8 mouse cellular contexts compared by ENCODE assay signal in genomic region chr10:80114341-80115284, GRCm38 (mm10). TPM values are rescaled to one million over a fixed set of nuclear protein-coding genes. Genes with fewer than 3 reads are reported as not detected.
DNase-seq lines count a peak whose midpoint lies in the region; ATAC-seq and TF ChIP-seq lines count a peak whose summit lies in the region.

No protein-coding gene starts in this region.

- peak; percentile 58 for ATAC-seq in megakaryocyte progenitor cell, adult 5-6 weeks (replicated peaks; ENCODE audit: poor library complexity)

- peak; percentile 99 for TF ChIP-seq CTCF in gastrocnemius, adult 2 months (IDR thresholded peaks at IDR 0.05)

- peak; percentile 83 for DNase-seq in T-cell, adult 2 months (ENCODE audit: low spot score)
- DNase-seq in cerebellum, postnatal 4 days (ENCODE audit: low spot score in 2 of 2), result peak; percentile 84 to 90
- peak; percentile 94 for DNase-seq in gastrocnemius, adult 2 months
- DNase-seq in hindlimb bud, embryonic 11.5 days (ENCODE audit: extremely low spot score, low read depth, low spot score), result peak; percentile 85
- peak; percentile 85 to 91 for DNase-seq in left cerebral cortex, postnatal 10 days (ENCODE audit: extremely low spot score in 1 of 2, low spot score in 2 of 2)
- peak; percentile 90 to 91 for DNase-seq in right cerebral cortex, postnatal 10 days (ENCODE audit: low spot score in 2 of 2)
- peak; percentile 94 for DNase-seq in urinary bladder, postnatal 25 days (ENCODE audit: low spot score)

- H3K4me3 ChIP-seq in gastrocnemius, adult 2 months, result peak overlapping the region; percentile 100

- H3K27ac ChIP-seq in gastrocnemius, adult 2 months, result peak overlapping the region; percentile 99

- intact Hi-C loops in gastrocnemius, adult 2 months (cut with DNase I), result loop anchor here (1.0 to 5.0 kb wide), 5 partner anchors 27 to 128 kb away; partner anchors contain the start of gene Polr2e
- intact Hi-C loops in left cerebral cortex, postnatal 10 days (cut with DNase I), result loop anchor here (5.0 kb wide), 3 partner anchors 37 to 127 kb away; partner anchors contain the start of gene Cnn2

RNA-seq across cellular contexts. Expression of gene Stk11, which starts 1.0 kb away (rescaled TPM):
- total RNA-seq in gastrocnemius, adult 2 months (2021), result 100 to 1,000 TPM; 144 to 153 TPM
- 10 to 100 TPM; 81.6 to 93.4 TPM for total RNA-seq in left cerebral cortex, postnatal 10 days (2021)
- total RNA-seq in megakaryocyte progenitor cell, adult 5-6 weeks (2015), result 71.7 and 81.1 TPM in 2 replicates
- total RNA-seq in megakaryocyte progenitor cell, adult 5-6 weeks (2017), result 159 and 172 TPM in 2 replicates

RNA-seq across cellular contexts. Expression of gene Sbno2, which starts 9.2 kb away (rescaled TPM):
- 1 to 10 TPM; 6.2 to 7.1 TPM for total RNA-seq in gastrocnemius, adult 2 months (2021)
- total RNA-seq in left cerebral cortex, postnatal 10 days (2021), result 10 to 100 TPM; 20.4 to 21.2 TPM
- total RNA-seq in megakaryocyte progenitor cell, adult 5-6 weeks (2015), result 16.9 and 19.5 TPM in 2 replicates
- total RNA-seq in megakaryocyte progenitor cell, adult 5-6 weeks (2017), result 19.1 and 24.0 TPM in 2 replicates

RNA-seq across cellular contexts. Expression of gene Atp5d, which starts 23.8 kb away (rescaled TPM):
- total RNA-seq in gastrocnemius, adult 2 months (2021), result 100 to 1,000 TPM; 535 to 725 TPM
- total RNA-seq in left cerebral cortex, postnatal 10 days (2021), result 100 to 1,000 TPM; 342 to 379 TPM
- 187 and 199 TPM in 2 replicates for total RNA-seq in megakaryocyte progenitor cell, adult 5-6 weeks (2015)
- 37.6 and 39.3 TPM in 2 replicates for total RNA-seq in megakaryocyte progenitor cell, adult 5-6 weeks (2017)

RNA-seq across cellular contexts. Expression of gene Cbarp, which starts 26.0 kb away (rescaled TPM):
- 1 to 10 TPM; 1.8 to 2.3 TPM for total RNA-seq in gastrocnemius, adult 2 months (2021)
- total RNA-seq in left cerebral cortex, postnatal 10 days (2021), result 100 to 1,000 TPM; 394 to 415 TPM
- total RNA-seq in megakaryocyte progenitor cell, adult 5-6 weeks (2015), result 3.8 and 4.8 TPM in 2 replicates
- total RNA-seq in megakaryocyte progenitor cell, adult 5-6 weeks (2017), result 2.0 and 2.2 TPM in 2 replicates

RNA-seq across cellular contexts. Expression of gene Midn, which starts 33.5 kb away (rescaled TPM):
- total RNA-seq in gastrocnemius, adult 2 months (2021), result 10 to 100 TPM; 34.3 to 39.8 TPM
- 100 to 1,000 TPM in 1 of 2 experiments, 10 to 100 TPM in 1; 92.6 to 103 TPM for total RNA-seq in left cerebral cortex, postnatal 10 days (2021)
- 21.4 and 22.2 TPM in 2 replicates for total RNA-seq in megakaryocyte progenitor cell, adult 5-6 weeks (2015)
- total RNA-seq in megakaryocyte progenitor cell, adult 5-6 weeks (2017), result 12.7 and 17.9 TPM in 2 replicates

Comparison
In these comparisons a context has a peak if more than half of its experiments do, and no peak if none do; other contexts are left out.
1. Peak in every context shown above with its lines: DNase-seq, ATAC-seq, H3K4me3 ChIP-seq and H3K27ac ChIP-seq.